Mouse (Mus musculus): Measurements from ENCODE around the gene Ccdc66.

- TF ChIP-seq CTCF (IDR thresholded peaks at IDR 0.05; ENCODE audit: low read depth) (no peak), EP300 (optimal IDR thresholded peaks at IDR 0.05) (no peak)
Observed at GRCm38 (mm10) chr14:27536441-27536840, 28.2 kb upstream of the Ccdc66 start.

Data from stomach, postnatal 0 days (tissue).